Mouse (Mus musculus) brain, embryonic 14.5 days (tissue): ENCODE results near the gene Serpina3g.

Experiments
- CTCF ChIP-seq: fragments of 200-500 bp; IDR thresholded peaks from 2 replicates; pipeline ENCODE4 v1.5.1; 2012; ENCODE audit warnings: inconsistent platforms, mild to moderate bottlenecking, moderate library complexity, borderline replicate concordance; ENCODE audit not compliant: insufficient read depth, insufficient read length; ENCODE audit errors: extremely low read depth
- POLR2A ChIP-seq: fragments of 200-500 bp; IDR thresholded peaks from 2 replicates; pipeline ENCODE4 v1.6.1; 2012; ENCODE audit warnings: mild to moderate bottlenecking, inconsistent platforms, borderline replicate concordance; ENCODE audit not compliant: poor library complexity, insufficient read depth, insufficient read length, severe bottlenecking; ENCODE audit errors: extremely low read depth

DNA sequence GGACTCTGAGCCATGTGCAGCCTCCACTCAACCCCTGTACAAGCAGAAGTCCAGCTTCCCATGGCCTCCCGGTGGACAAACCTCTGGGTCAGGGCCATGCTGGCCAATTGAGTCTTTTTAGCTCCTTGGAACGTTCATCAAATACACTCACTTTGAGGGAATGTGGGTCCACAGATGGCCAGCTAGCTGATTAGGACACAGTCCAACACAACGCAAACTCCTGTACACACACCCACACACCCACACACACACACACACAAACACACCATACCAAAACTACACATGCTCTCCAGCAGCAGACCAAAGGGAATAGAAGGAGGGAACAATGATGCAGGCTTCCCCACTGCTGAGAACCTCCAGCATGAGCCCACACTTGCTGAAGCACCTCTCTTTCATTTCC is 9.6 kb downstream of the Serpina3g start:
- TF ChIP-seq CTCF (no peak), POLR2A (no peak)
